Mouse (Mus musculus): ENCODE measurements around the gene Tbcel. TPM values are rescaled to one million over a fixed set of nuclear protein-coding genes. Genes with fewer than 3 reads are reported as not detected.

The Tbcel gene
- total and polyA plus RNA-seq, 3 experiments, result 13.8 to 39.8 (median 20.4) TPM

DNA sequence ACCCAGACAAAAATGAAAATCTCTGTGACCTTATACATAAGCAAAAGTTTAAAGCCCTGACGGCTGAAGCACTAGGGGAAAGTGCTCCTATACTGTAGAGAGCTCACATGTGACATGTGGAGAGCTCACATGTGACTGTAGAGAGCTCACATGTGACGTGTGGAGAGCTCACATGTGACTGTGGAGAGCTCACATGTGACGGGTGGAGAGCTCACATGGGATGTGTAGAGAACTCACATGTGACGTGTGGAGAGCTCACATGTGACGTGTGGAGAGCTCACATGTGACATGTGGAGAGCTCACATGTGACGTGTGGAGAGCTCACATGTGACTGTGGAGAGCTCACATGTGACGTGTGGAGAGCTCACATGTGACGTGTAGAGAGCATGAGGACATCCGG, 43.4 kb downstream of the Tbcel start:
- Histone ChIP-seq H3K79me2 (ENCODE audit: control insufficient read depth, insufficient read depth, low read length, poor library complexity) (peaks cover 29% of the 10 kb centered on the region), H3K9me3 (replicated peaks; ENCODE audit: insufficient read depth, low read length) (no peaks in the 10 kb centered on the region), H3K27ac (ENCODE audit: control insufficient read depth, low read depth, low read length) (no peak overlapping the region), H3K4me1 (ENCODE audit: control insufficient read depth in 1 of 2, insufficient read depth in 2 of 2, low read length in 2 of 2) (peaks cover 11 to 28% of the 10 kb centered on the region in 2 experiments), H3K27me3 (ENCODE audit: control insufficient read depth in 1 of 2, insufficient read depth in 2 of 2, low read length in 2 of 2) (no peaks in the 10 kb centered on the region), H3K4me3 (ENCODE audit: control insufficient read depth in 1 of 2, insufficient read depth in 1 of 2, low read depth in 2 of 2, low read length in 2 of 2) (no peak overlapping the region), H3K9ac (ENCODE audit: control insufficient read depth, low read depth, low read length, poor library complexity, severe bottlenecking) (no peak overlapping the region), H3K36me3 (ENCODE audit: control insufficient read depth in 1 of 2, insufficient read depth in 2 of 2, low read length in 2 of 2) (peaks cover 0 to 27% of the 10 kb centered on the region in 2 experiments; a peak in 2 of 4 replicates)
- no peak for TF ChIP-seq UBTF (IDR thresholded peaks at IDR 0.05; ENCODE audit: borderline replicate concordance, insufficient read depth, low read depth, low read length)
- TF ChIP-seq HCFC1 (IDR thresholded peaks at IDR 0.05; ENCODE audit: low read depth, low read length), result no peak
- TF ChIP-seq MXI1 (IDR thresholded peaks at IDR 0.05; ENCODE audit: low read depth, low read length), result peak; percentile 42; the same call in 1 of the 2 replicates
- TF ChIP-seq ZC3H11A (IDR thresholded peaks at IDR 0.05; ENCODE audit: low read depth, low read length), result no peak
- TF ChIP-seq MYB (IDR thresholded peaks at IDR 0.05; ENCODE audit: low read depth, low read length), result no peak
- no peak for TF ChIP-seq EP300 (IDR thresholded peaks at IDR 0.05; ENCODE audit: low read depth in 1 of 2, low read length in 2 of 2)
- no peak for TF ChIP-seq NRF1 (IDR thresholded peaks at IDR 0.05; ENCODE audit: insufficient read depth, low read depth, low read length, poor library complexity, severe bottlenecking)
- no peak for DNase-seq (ENCODE audit: low read depth, low spot score)

DNA sequence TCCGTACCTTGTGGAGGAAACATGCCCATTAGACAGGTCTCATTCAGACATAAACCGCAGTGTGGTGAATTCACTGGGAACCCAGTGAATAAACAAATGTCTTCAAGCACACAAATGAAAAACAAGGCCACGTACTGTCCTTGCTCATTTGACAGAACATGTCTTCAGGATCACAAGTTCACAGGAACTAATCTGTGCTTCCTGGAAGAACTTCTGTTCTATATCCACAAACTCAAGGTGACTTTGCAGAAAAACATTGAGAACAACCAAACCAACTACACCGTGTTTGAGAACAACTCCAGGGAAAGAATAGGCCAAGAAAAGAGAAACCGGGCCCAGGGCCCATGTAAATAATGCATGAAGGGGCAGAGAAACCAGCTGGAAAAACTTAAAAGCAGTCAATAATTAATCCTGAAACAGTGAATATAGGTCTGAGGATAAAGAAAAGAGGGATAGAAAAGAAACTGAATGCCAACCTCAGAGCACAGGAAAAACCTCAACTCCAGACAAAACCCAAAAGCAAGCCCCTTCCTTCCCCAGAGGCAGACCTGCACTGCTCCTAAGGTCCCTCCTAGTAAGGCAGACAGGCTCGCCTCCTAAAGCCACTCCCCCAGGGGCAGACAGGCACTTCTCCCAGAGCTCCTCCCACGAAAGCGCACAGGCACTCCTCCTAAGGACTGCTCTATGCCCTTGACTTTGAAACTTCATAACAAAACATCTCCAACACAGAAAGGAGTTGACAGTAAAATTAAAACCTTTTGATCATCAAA, 44.2 kb downstream of the Tbcel start:
- Histone ChIP-seq H3K9ac (ENCODE audit: control insufficient read depth, low read depth, low read length, poor library complexity, severe bottlenecking) (peak overlapping the region; percentile 41), H3K27me3 (ENCODE audit: control insufficient read depth in 1 of 2, insufficient read depth in 2 of 2, low read length in 2 of 2) (no peaks in the 10 kb centered on the region), H3K36me3 (ENCODE audit: control insufficient read depth in 1 of 2, insufficient read depth in 2 of 2, low read length in 2 of 2) (peaks cover 0 to 28% of the 10 kb centered on the region in 2 experiments; a peak in 2 of 4 replicates), H3K4me1 (ENCODE audit: control insufficient read depth in 1 of 2, insufficient read depth in 2 of 2, low read length in 2 of 2) (peaks cover 7 to 28% of the 10 kb centered on the region in 2 experiments), H3K9me3 (replicated peaks; ENCODE audit: insufficient read depth, low read length) (no peaks in the 10 kb centered on the region), H3K27ac (ENCODE audit: control insufficient read depth, low read depth, low read length) (peak overlapping the region; percentile 84), H3K4me3 (ENCODE audit: control insufficient read depth in 1 of 2, insufficient read depth in 1 of 2, low read depth in 2 of 2, low read length in 2 of 2) (peak overlapping the region; percentile 40 to 54), H3K79me2 (ENCODE audit: control insufficient read depth, insufficient read depth, low read length, poor library complexity) (peaks cover 33% of the 10 kb centered on the region)
- peak; percentile 87 for DNase-seq (ENCODE audit: low read depth, low spot score)
- TF ChIP-seq USF1 (IDR thresholded peaks at IDR 0.05; ENCODE audit: low read depth, low read length), result no peak
- TF ChIP-seq CTCF (IDR thresholded peaks at IDR 0.05 in 2 of 3, conservative IDR thresholded peaks at IDR 0.05 in 1 of 3; ENCODE audit: control insufficient read depth in 1 of 3, insufficient read depth in 1 of 3, low read depth in 2 of 3, low read length in 3 of 3, poor library complexity in 1 of 3, severe bottlenecking in 1 of 3), result no peak
- no peak for TF ChIP-seq MYC (IDR thresholded peaks at IDR 0.05; ENCODE audit: low read depth, low read length)
- TF ChIP-seq MXI1 (IDR thresholded peaks at IDR 0.05; ENCODE audit: low read depth, low read length), result peak; percentile 39; the same call in 1 of the 2 replicates
- TF ChIP-seq POLR2A (IDR thresholded peaks at IDR 0.05; ENCODE audit: control insufficient read depth in 1 of 2, insufficient read depth in 1 of 2, low read depth in 1 of 2, low read length in 2 of 2, poor library complexity in 1 of 2), result peak in 1 of 2 experiments; percentile 66; a peak in 2 of 4 replicates
- TF ChIP-seq MYB (IDR thresholded peaks at IDR 0.05; ENCODE audit: low read depth, low read length), result no peak
- TF ChIP-seq NELFE (IDR thresholded peaks at IDR 0.05; ENCODE audit: low read depth, low read length), result peak; percentile 25; the same call in 1 of the 2 replicates
- no peak for TF ChIP-seq MAFK (IDR thresholded peaks at IDR 0.05; ENCODE audit: borderline replicate concordance, low read depth, low read length)
- TF ChIP-seq TBP (IDR thresholded peaks at IDR 0.05; ENCODE audit: low read depth, low read length), result 0 out of 2 replicates have a peak, but pooled peaks have one; percentile 21
- TF ChIP-seq UBTF (IDR thresholded peaks at IDR 0.05; ENCODE audit: borderline replicate concordance, insufficient read depth, low read depth, low read length), result no peak
- peak; percentile 27; the same call in 1 of the 2 replicates for TF ChIP-seq SIN3A (IDR thresholded peaks at IDR 0.05; ENCODE audit: low read length)
- no peak for TF ChIP-seq HCFC1 (IDR thresholded peaks at IDR 0.05; ENCODE audit: low read depth, low read length)
- TF ChIP-seq ZNF384 (IDR thresholded peaks at IDR 0.05; ENCODE audit: low read depth, low read length), result no peak
- no peak for TF ChIP-seq USF2 (IDR thresholded peaks at IDR 0.05; ENCODE audit: borderline replicate concordance in 1 of 2, insufficient read depth in 1 of 2, low read depth in 1 of 2, low read length in 2 of 2)
- TF ChIP-seq MAZ (IDR thresholded peaks at IDR 0.05; ENCODE audit: low read depth, low read length), result no peak
- TF ChIP-seq KAT2A (conservative IDR thresholded peaks at IDR 0.05; ENCODE audit: low read depth, low read length), result no peak
- TF ChIP-seq BHLHE40 (IDR thresholded peaks at IDR 0.05; ENCODE audit: borderline replicate concordance, low read depth, low read length), result no peak
- TF ChIP-seq TAL1 (IDR thresholded peaks at IDR 0.05; ENCODE audit: low read length), result no peak
- no peak for TF ChIP-seq CHD2 (IDR thresholded peaks at IDR 0.05; ENCODE audit: low read length)
- no peak for TF ChIP-seq NRF1 (IDR thresholded peaks at IDR 0.05; ENCODE audit: insufficient read depth, low read depth, low read length, poor library complexity, severe bottlenecking)
- no peak for TF ChIP-seq E2F4 (IDR thresholded peaks at IDR 0.05; ENCODE audit: borderline replicate concordance, low read depth, low read length)
- no peak for TF ChIP-seq RAD21 (IDR thresholded peaks at IDR 0.05; ENCODE audit: low read depth, low read length)
- no peak for TF ChIP-seq SMC3 (IDR thresholded peaks at IDR 0.05; ENCODE audit: low read depth, low read length)
- no peak for TF ChIP-seq RCOR1 (IDR thresholded peaks at IDR 0.05; ENCODE audit: low read depth, low read length)
- TF ChIP-seq ETS1 (IDR thresholded peaks at IDR 0.05; ENCODE audit: low read depth, low read length), result no peak
- TF ChIP-seq GATA1 (IDR thresholded peaks at IDR 0.05; ENCODE audit: low read depth, low read length), result no peak
- no peak for TF ChIP-seq ZMIZ1 (IDR thresholded peaks at IDR 0.05; ENCODE audit: low read depth, low read length)

Measured in MEL (cell line).